Mouse (Mus musculus) heart, postnatal 0 days (tissue): ENCODE measurements around the gene Gpr107.

ENCODE experiments used
- CTCF ChIP-seq: IDR thresholded peaks from 2 replicates; pipeline ENCODE4 v1.5.1; 2016; ENCODE audit warnings: antibody characterized with exemption, control low read depth, low read depth
- EP300 ChIP-seq: IDR thresholded peaks from 2 replicates; pipeline ENCODE4 v1.6.1; 2016; ENCODE audit warnings: antibody characterized with exemption, low read depth

- TF ChIP-seq EP300 (no peak), CTCF (no peak)
These were observed 28.0 kb downstream of the Gpr107 start for GRCm38 (mm10) chr2:31180081-31180551.
